Mouse (Mus musculus): Measurements from ENCODE around the gene Wnt4. TPM values are rescaled to one million over a fixed set of nuclear protein-coding genes. Genes with fewer than 3 reads are reported as not detected.

Gene Wnt4
- 0.11 TPM for polyA plus RNA-seq (2017; shearing (Covaris generic))

GRCm38 (mm10) chr4:137277166-137277513 is at the start of gene Wnt4:
Wnt4 (plus strand) TSS chr4:137277489.

Other genes starting within 250 kb of the Wnt4 start
- gene Zbtb40, start 228.7 kb upstream of the Wnt4 start, polyA plus RNA-seq (2017; shearing (Covaris generic)), result 9.8 TPM
- gene Cdc42, start 80.2 kb downstream of the Wnt4 start, polyA plus RNA-seq (2017; shearing (Covaris generic)), result 745 TPM
- not detected for gene Cela3a, start 132.3 kb downstream of the Wnt4 start, polyA plus RNA-seq (2017; shearing (Covaris generic))
- gene Cela3b, start 153.1 kb downstream of the Wnt4 start, polyA plus RNA-seq (2017; shearing (Covaris generic)), result not detected
- not detected for gene 1700013G24Rik, start 175.8 kb downstream of the Wnt4 start, polyA plus RNA-seq (2017; shearing (Covaris generic))
- not detected for gene Hspg2, start 191.3 kb downstream of the Wnt4 start, polyA plus RNA-seq (2017; shearing (Covaris generic))